Mouse (Mus musculus): ENCODE results near the gene Rab31. TPM values are rescaled to one million over a fixed set of nuclear protein-coding genes. Genes with fewer than 3 reads are reported as not detected.

The Rab31 gene
- total and polyA plus RNA-seq, 3 experiments: 0.79 to 2.8 (median 1.2) TPM

DNA sequence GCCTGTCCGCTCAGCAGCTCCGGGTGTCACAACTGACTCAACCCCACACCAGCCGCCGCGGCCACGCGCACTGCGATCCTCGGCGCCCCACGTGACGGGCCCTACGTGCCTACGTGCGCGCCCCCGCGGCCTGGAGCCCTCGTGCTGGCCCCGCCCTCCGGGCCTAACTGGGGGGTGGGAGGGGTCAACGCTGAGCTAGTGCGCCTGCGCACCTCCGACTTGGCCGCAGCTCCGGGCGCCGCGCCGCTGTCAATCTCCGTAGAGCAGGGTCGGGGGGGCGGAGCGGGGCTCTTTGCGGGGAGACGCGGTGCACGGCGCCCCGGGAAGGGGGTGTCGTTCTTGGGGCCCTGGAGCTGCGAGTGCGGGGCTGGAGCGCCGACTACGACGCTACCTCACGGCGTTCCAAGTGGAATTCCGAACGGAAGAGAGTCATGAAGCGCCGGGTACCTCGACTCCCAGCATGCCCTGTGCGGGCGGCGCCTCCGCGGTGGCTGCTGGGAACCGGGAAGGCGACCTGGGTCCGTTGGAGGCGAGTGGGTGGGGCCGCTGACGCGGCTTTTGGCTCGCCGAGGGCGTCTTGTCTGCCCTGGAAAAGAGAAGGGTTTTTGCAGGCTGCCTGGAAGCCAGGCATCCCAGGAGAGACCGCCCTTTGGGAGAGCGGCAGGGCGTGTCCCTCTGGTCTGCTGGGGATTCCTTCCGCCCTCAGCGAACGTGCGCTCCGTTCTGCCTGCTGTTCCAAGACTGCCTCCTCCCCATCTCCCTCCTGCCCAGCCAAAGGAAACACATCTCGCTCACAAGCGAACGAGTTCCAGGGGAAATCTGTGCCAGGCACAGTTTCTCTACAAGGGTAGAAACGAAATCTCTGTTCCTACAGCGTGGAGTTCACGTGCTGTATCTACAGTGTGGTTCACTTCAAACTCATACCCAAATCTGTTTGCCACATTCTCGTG, 158.8 kb downstream of the Rab31 start, which contains the start of gene Vapa (continued):
- peak; percentile 91 for TF ChIP-seq NRF1 (IDR thresholded peaks at IDR 0.05; ENCODE audit: low read depth, low read length)
- TF ChIP-seq MAX (IDR thresholded peaks at IDR 0.05; ENCODE audit: low read length): peak; percentile 87
- TF ChIP-seq MYC (IDR thresholded peaks at IDR 0.05; ENCODE audit: low read depth, low read length): 0 out of 2 replicates have a peak, but pooled peaks have one; percentile 18
- no peak for TF ChIP-seq UBTF (IDR thresholded peaks at IDR 0.05; ENCODE audit: low read depth, low read length)
- peak; percentile 88 for TF ChIP-seq POLR2A (IDR thresholded peaks at IDR 0.05; ENCODE audit: low read depth, low read length)

DNA sequence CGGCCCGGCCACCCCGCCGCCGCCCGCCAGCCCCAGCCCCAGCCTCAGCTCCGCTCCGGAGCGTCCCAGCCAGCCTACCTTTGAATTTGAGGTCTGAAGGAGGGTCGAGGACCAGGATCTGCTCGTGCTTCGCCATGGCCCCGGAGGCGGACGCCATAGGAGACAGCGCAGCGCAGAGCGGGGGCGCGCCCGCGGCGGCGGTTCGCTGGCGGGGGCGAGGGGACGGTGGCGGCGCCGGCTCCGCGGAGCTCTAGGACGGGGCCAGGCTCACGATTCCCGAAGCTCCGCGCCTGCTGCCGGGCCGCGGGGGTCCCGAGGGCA, 159.4 kb downstream of the Rab31 start:
- dilution Hi-C loops (cut with MboI; ENCODE audit: extremely low pct_ligation_motif_present, extremely low pct_unique_long_range_greater_than_20kb, low sequenced_read_pairs) (no loop called here), in situ Hi-C loops (cut with MboI; ENCODE audit: low pct_ligation_motif_present, low pct_unique_long_range_greater_than_20kb, low sequenced_read_pairs) (no loop called here)

DNA sequence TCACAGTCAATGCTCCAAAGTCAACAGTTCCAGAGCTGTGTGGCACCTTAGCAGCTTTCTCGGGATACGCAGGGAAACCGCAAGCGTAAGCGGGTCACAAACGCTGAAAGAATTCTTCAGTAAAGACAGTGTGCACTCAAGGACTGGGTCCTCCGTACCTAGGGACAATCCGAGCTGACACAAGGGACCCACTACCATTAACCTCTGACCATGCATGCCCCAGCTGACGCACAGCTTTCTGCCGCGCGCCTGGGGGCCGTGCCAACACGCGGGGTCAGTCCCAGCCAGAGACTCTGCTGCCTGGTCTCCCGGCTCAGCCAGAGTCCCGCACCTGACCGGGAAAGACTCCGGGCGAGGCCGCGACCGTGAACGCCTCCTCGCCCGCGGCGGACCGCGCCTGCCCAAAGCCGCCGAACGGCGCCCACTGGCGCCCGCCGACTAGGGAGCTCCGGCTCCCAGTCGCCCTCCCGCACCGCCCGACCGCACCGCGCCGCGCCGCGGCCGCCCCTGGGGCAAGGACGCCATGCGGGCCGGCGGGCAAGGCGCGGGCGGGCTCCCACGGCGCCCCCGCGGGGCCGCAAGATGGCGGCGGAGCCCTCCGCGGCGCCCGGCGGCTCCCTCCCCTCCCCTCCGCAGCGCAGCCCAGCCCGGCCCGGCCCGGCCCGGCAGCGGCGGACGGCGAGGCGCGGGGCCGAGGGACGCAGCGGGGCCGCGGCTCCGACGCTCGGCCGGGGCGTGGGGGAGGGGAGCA, 160.0 kb downstream of the Rab31 start:
- in situ Hi-C loops (cut with MboI; ENCODE audit: low pct_ligation_motif_present, low pct_unique_long_range_greater_than_20kb, low sequenced_read_pairs): no loop called here
- DNase-seq (ENCODE audit: extremely low read depth): peak; percentile 21

More for the DNA sequence above, 159.4 kb downstream of the Rab31 start:
- DNase-seq (ENCODE audit: extremely low read depth): no peak
- no peaks in the 10 kb centered on the region for H3K27me3 ChIP-seq (replicated peaks)
- H3K79me2 ChIP-seq (replicated peaks; ENCODE audit: control insufficient read depth, extremely low read depth, insufficient read depth, poor library complexity, severe bottlenecking): peaks cover 45% of the 10 kb centered on the region
- H3K9ac ChIP-seq (ENCODE audit: insufficient read depth, low read depth): peak overlapping the region; percentile 99
- peak overlapping the region; percentile 80 for H3K27ac ChIP-seq (ENCODE audit: insufficient read depth, low read depth)
- H3K36me3 ChIP-seq (replicated peaks in 1 of 2; ENCODE audit: control insufficient read depth in 1 of 2, insufficient read depth in 1 of 2, low read length in 1 of 2): peaks cover 4 to 12% of the 10 kb centered on the region in 2 experiments
- TF ChIP-seq NRF1 (IDR thresholded peaks at IDR 0.05; ENCODE audit: low read depth, low read length) (no peak), CHD2 (IDR thresholded peaks at IDR 0.05; ENCODE audit: low read length) (peak; percentile 38; the same call in 1 of the 2 replicates)
- H3K9me3 ChIP-seq (replicated peaks; ENCODE audit: low read length): no peaks in the 10 kb centered on the region
- H3K4me2 ChIP-seq (ENCODE audit: insufficient read depth, low read depth, poor library complexity, severe bottlenecking): no peak overlapping the region
- H3K4me3 ChIP-seq (replicated peaks in 1 of 3; ENCODE audit: low read depth in 2 of 3, low read length in 2 of 3, poor library complexity in 1 of 3): peak overlapping the region; percentile 68 to 92 (median 92)
- H3K4me1 ChIP-seq (ENCODE audit: control insufficient read depth in 1 of 2, insufficient read depth in 2 of 2): peaks cover 3 to 26% of the 10 kb centered on the region in 2 experiments

More for the DNA sequence above, 160.0 kb downstream of the Rab31 start:
- peak overlapping the region; percentile 99 for H3K9ac ChIP-seq (ENCODE audit: insufficient read depth, low read depth)
- peaks cover 50% of the 10 kb centered on the region for H3K79me2 ChIP-seq (replicated peaks; ENCODE audit: control insufficient read depth, extremely low read depth, insufficient read depth, poor library complexity, severe bottlenecking)
- H3K36me3 ChIP-seq (replicated peaks in 1 of 2; ENCODE audit: control insufficient read depth in 1 of 2, insufficient read depth in 1 of 2, low read length in 1 of 2): peaks cover 4 to 12% of the 10 kb centered on the region in 2 experiments
- no peaks in the 10 kb centered on the region for H3K9me3 ChIP-seq (replicated peaks; ENCODE audit: low read length)
- dilution Hi-C loops (cut with MboI; ENCODE audit: extremely low pct_ligation_motif_present, extremely low pct_unique_long_range_greater_than_20kb, low sequenced_read_pairs): no loop called here
- no peaks in the 10 kb centered on the region for H3K27me3 ChIP-seq (replicated peaks)
- H3K27ac ChIP-seq (ENCODE audit: insufficient read depth, low read depth): peak overlapping the region; percentile 80
- TF ChIP-seq GABPA (IDR thresholded peaks at IDR 0.05; ENCODE audit: insufficient replicate concordance, low read depth, low read length): no peak
- no peak for TF ChIP-seq CHD2 (IDR thresholded peaks at IDR 0.05; ENCODE audit: low read length)
- TF ChIP-seq NELFE (IDR thresholded peaks at IDR 0.05; ENCODE audit: low read depth, low read length): no peak
- TF ChIP-seq EP300 (IDR thresholded peaks at IDR 0.05; ENCODE audit: low read length): no peak
- TF ChIP-seq MXI1 (IDR thresholded peaks at IDR 0.05; ENCODE audit: low read depth, low read length): 0 out of 2 replicates have a peak, but pooled peaks have one; percentile 51
- TF ChIP-seq UBTF (IDR thresholded peaks at IDR 0.05; ENCODE audit: low read depth, low read length): peak; percentile 12; the same call in 1 of the 2 replicates
- TF ChIP-seq POLR2A (IDR thresholded peaks at IDR 0.05; ENCODE audit: low read depth, low read length): no peak
- no peak for TF ChIP-seq MYC (IDR thresholded peaks at IDR 0.05; ENCODE audit: low read depth, low read length)
- peak overlapping the region; percentile 74 for H3K4me2 ChIP-seq (ENCODE audit: insufficient read depth, low read depth, poor library complexity, severe bottlenecking)
- H3K4me3 ChIP-seq (replicated peaks in 1 of 3; ENCODE audit: low read depth in 2 of 3, low read length in 2 of 3, poor library complexity in 1 of 3): peak overlapping the region; percentile 91 to 92 (median 92)
- peaks cover 5 to 31% of the 10 kb centered on the region in 2 experiments for H3K4me1 ChIP-seq (ENCODE audit: control insufficient read depth in 1 of 2, insufficient read depth in 2 of 2)

All from CH12.LX (cell line).